Mouse (Mus musculus): ENCODE data around the gene Hspa12b. TPM values are rescaled to one million over a fixed set of nuclear protein-coding genes. Genes with fewer than 3 reads are reported as not detected.

Hspa12b gene
- polyA plus RNA-seq, 1 experiment from 2014 or later, result 16.9 TPM

DNA sequence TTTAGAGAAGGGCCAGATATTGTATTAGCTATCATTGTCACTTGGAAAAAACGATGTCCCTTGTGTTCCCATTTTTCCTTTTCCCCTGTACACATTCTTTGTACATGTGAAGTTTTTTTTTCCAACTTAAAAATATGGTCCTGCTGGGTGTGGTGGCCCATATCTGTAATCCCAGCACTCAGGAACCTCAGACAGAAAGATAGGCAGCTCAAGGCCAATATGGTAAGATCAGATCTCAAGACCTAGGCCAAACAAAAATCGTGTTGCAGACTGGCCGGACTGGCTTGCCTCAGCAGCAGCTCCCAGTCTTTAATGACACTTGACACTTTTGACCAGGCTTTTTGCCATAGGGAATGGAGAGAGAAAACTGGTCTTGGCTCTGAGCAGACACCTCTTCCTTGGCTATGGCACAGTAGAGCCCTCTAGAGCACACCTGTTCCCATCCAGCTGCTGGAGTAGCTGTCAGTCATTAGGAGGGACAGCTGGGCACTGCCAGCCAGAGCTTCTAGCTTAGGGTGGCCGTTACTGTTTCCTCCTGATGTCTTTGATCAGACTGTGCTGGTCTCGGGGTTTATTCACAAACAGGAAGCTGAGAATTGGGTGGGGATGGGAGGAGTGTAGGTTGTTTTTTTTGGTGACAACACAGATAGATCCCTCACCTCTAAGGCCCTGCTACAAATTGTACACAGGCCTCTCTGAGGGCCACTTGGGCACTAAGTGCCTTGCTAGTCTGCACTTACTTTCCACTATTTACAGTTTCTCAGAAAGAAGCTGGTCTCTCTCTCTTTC is 62.6 kb downstream of the Hspa12b start:
- ATAC-seq (ENCODE audit: insufficient read depth, low FRiP score, low read depth), result no peak
- WGBS, result 42% methylated on average over 5 of the region's 5 CpGs
- Histone ChIP-seq H3K4me3 (replicated peaks) (0 out of 2 replicates have a peak overlapping the region, but pooled peaks have one; percentile 2), H3K9ac (no peak overlapping the region), H3K9me3 (no peaks in the 10 kb centered on the region), H3K4me2 (0 out of 2 replicates have a peak overlapping the region, but pooled peaks have one; percentile 0), H3K27me3 (replicated peaks) (no peaks in the 10 kb centered on the region), H3K36me3 (peaks cover 29% of the 10 kb centered on the region), H3K4me1 (peaks cover 36% of the 10 kb centered on the region), H3K27ac (peak overlapping the region; percentile 64; the same call in 1 of the 2 replicates)

DNA sequence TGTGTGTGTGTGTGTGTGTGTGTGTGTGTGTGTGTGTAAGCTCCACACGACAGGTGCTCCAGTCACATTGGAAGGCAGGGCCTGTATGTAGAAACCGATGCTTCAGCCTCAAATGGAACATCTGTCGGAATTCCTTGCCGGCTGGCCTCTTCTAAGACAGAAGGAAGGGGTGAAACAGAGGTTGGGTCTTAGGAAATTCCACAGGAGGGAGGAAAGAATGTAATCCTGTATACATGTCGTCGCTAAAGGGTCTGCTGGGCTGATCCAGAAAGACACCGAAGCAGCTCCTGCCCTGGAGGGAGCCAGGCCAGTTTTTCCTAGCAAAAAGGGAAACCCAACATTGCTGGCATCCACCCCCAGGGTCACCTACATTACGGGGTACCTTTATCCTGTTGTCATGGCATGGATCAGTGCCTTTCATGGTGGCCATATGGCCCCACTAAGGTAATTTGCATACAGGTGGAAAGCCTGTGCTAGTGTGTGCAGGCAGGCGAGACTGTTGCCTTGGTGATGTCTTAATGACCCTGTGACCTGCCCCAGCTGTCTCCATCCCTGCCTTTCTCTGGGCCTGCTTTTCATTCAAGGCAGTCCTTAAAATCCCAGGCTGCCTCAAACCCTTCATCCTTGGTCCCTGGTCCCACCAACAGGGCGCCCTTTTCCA is 63.4 kb downstream of the Hspa12b start:
- H3K4me2 ChIP-seq, result 0 out of 2 replicates have a peak overlapping the region, but pooled peaks have one; percentile 5
- H3K36me3 ChIP-seq, result peaks cover 30% of the 10 kb centered on the region
- no peak for ATAC-seq (ENCODE audit: insufficient read depth, low FRiP score, low read depth)
- no peak overlapping the region for H3K9ac ChIP-seq
- 36% methylated on average over 10 of the region's 10 CpGs for WGBS
- no peaks in the 10 kb centered on the region for H3K27me3 ChIP-seq (replicated peaks)
- H3K4me3 ChIP-seq (replicated peaks), result no peak overlapping the region
- peaks cover 36% of the 10 kb centered on the region for H3K4me1 ChIP-seq
- H3K9me3 ChIP-seq, result no peaks in the 10 kb centered on the region
- H3K27ac ChIP-seq, result 0 out of 2 replicates have a peak overlapping the region, but pooled peaks have one; percentile 21

DNA sequence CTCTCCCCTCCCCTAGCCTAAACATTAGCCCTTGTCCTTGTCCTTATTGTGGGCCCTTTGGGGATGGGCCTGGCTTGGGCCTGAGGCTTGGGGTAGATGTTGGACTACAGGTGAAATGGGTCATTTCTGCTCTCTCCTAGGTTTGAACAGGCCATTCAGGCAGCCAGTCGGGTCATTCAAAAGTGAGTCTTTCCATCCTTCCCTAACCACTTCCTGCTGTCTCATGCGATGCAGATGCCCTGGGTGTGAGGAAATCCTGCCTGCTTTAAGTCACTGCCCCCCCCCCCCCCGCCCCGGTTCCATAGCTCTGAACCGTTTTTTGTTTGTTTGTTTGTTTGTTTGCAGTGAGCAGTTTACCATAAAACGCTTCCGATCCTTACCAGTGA is 63.9 kb downstream of the Hspa12b start:
- Histone ChIP-seq H3K4me2 (0 out of 2 replicates have a peak overlapping the region, but pooled peaks have one; percentile 5), H3K27me3 (replicated peaks) (no peaks in the 10 kb centered on the region), H3K27ac (0 out of 2 replicates have a peak overlapping the region, but pooled peaks have one; percentile 21), H3K9me3 (no peaks in the 10 kb centered on the region), H3K4me3 (replicated peaks) (no peak overlapping the region), H3K4me1 (peaks cover 35% of the 10 kb centered on the region), H3K9ac (no peak overlapping the region), H3K36me3 (peaks cover 30% of the 10 kb centered on the region)
- WGBS, result 78% methylated on average over 7 of the region's 7 CpGs
- ATAC-seq (ENCODE audit: insufficient read depth, low FRiP score, low read depth), result no peak

Other genes starting within 250 kb of the Hspa12b start
- gene 4930402H24Rik, start 220.9 kb upstream of the Hspa12b start, polyA plus RNA-seq (2015; fragmentation: Nextera tagmentation; extraction: Ambion mirVana), result 29.8 and 31.9 TPM in 2 replicates
- 5.1 and 6.1 TPM in 2 replicates for gene Atrn, start 220.8 kb upstream of the Hspa12b start, polyA plus RNA-seq (2015; fragmentation: Nextera tagmentation; extraction: Ambion mirVana)
- gene Gfra4, start 84.2 kb upstream of the Hspa12b start, polyA plus RNA-seq (2015; fragmentation: Nextera tagmentation; extraction: Ambion mirVana), result 12.7 and 14.0 TPM in 2 replicates
- gene Adam33, start 63.5 kb upstream of the Hspa12b start, polyA plus RNA-seq (2015; fragmentation: Nextera tagmentation; extraction: Ambion mirVana), result 7.4 and 8.0 TPM in 2 replicates
- 0.40 and 0.48 TPM in 2 replicates for gene Siglec1, start 40.5 kb upstream of the Hspa12b start, polyA plus RNA-seq (2015; fragmentation: Nextera tagmentation; extraction: Ambion mirVana)
- not detected in 2 replicates for gene Gm11037, start 6.2 kb downstream of the Hspa12b start, polyA plus RNA-seq (2015; fragmentation: Nextera tagmentation; extraction: Ambion mirVana)
- 74.2 and 75.0 TPM in 2 replicates for gene 1700037H04Rik, start 32.8 kb downstream of the Hspa12b start, polyA plus RNA-seq (2015; fragmentation: Nextera tagmentation; extraction: Ambion mirVana)
- gene Cenpb, start 52.8 kb downstream of the Hspa12b start, polyA plus RNA-seq (2015; fragmentation: Nextera tagmentation; extraction: Ambion mirVana), result 15.4 and 16.4 TPM in 2 replicates
- 57.6 and 62.6 TPM in 2 replicates for gene Cdc25b, start 59.7 kb downstream of the Hspa12b start, polyA plus RNA-seq (2015; fragmentation: Nextera tagmentation; extraction: Ambion mirVana)
- gene Spef1, start 60.0 kb downstream of the Hspa12b start, polyA plus RNA-seq (2015; fragmentation: Nextera tagmentation; extraction: Ambion mirVana), result 5.7 TPM in 2 replicates
- 23.2 and 23.7 TPM in 2 replicates for gene Ap5s1, start 79.8 kb downstream of the Hspa12b start, polyA plus RNA-seq (2015; fragmentation: Nextera tagmentation; extraction: Ambion mirVana)
- 19.6 and 20.5 TPM in 2 replicates for gene Mavs, start 106.8 kb downstream of the Hspa12b start, polyA plus RNA-seq (2015; fragmentation: Nextera tagmentation; extraction: Ambion mirVana)
- gene Pank2, start 135.2 kb downstream of the Hspa12b start, polyA plus RNA-seq (2015; fragmentation: Nextera tagmentation; extraction: Ambion mirVana), result 35.6 and 39.5 TPM in 2 replicates
- gene Rnf24, start 225.6 kb downstream of the Hspa12b start, polyA plus RNA-seq (2015; fragmentation: Nextera tagmentation; extraction: Ambion mirVana), result 3.0 and 3.3 TPM in 2 replicates